Mouse (Mus musculus) forebrain, embryonic 13.5 days (tissue): ENCODE results near the gene Hoxd3. TPM values are rescaled to one million over a fixed set of nuclear protein-coding genes. Genes with fewer than 3 reads are reported as not detected.
A peak's percentile ranks its signal among the peaks of the same experiment; 100 is the strongest.

Experiments used
- ATAC-seq: fragments of 200-750 bp; cut with Nextera tagmentation; 2 replicates; pipeline ENCODE4 v1.8.0; 2017
- H3K27ac ChIP-seq: fragments of 300-500 bp; sonication (generic); 2 replicates; pipeline ENCODE4 v1.5.1; 2015; ENCODE audit warnings: inconsistent platforms, mild to moderate bottlenecking, moderate library complexity
- H3K27me3 ChIP-seq: fragments of 300-500 bp; sonication (generic); 2 replicates; pipeline ENCODE4 v1.6.1; 2015; ENCODE audit warnings: mild to moderate bottlenecking, inconsistent platforms
- H3K36me3 ChIP-seq: fragments of 300-500 bp; sonication (generic); 2 replicates; pipeline ENCODE4 v1.6.1; 2015; ENCODE audit warnings: mild to moderate bottlenecking, inconsistent platforms; ENCODE audit not compliant: poor library complexity, severe bottlenecking
- H3K4me1 ChIP-seq: fragments of 300-500 bp; sonication (generic); 2 replicates; pipeline ENCODE4 v1.6.1; 2015; ENCODE audit warnings: inconsistent platforms
- H3K4me2 ChIP-seq: fragments of 300-500 bp; sonication (generic); 2 replicates; pipeline ENCODE4 v1.6.1; 2015; ENCODE audit warnings: inconsistent platforms, mild to moderate bottlenecking, moderate library complexity
- H3K4me3 ChIP-seq: fragments of 300-500 bp; sonication (generic); 2 replicates; pipeline ENCODE4 v1.5.1; 2015; ENCODE audit warnings: mild to moderate bottlenecking, inconsistent platforms
- H3K9ac ChIP-seq: fragments of 300-500 bp; sonication (generic); 2 replicates; pipeline ENCODE4 v1.6.1; 2015; ENCODE audit warnings: mild to moderate bottlenecking, inconsistent platforms
- H3K9me3 ChIP-seq: fragments of 300-500 bp; sonication (generic); replicated peaks from 2 replicates; pipeline ENCODE4 v1.6.1; 2016; ENCODE audit warnings: inconsistent platforms
- WGBS: fragments of 180-500 bp; shearing (Covaris S2); methylation state at CpG from one replicate; pipeline ENCODE4 v1.1.7; 2015; 5-methylcytosine and 5-hydroxymethylcytosine counted together
- microRNA counts: library from miRNA; unstranded; fragments of <30 nt; microRNA quantifications from one replicate; lab custom pipeline; 2016
- microRNA-seq: library from miRNA; unstranded; fragments of <30 nt; microRNA quantifications from one replicate; pipeline ENCODE4, GENCODE M21; 2016
- polyA plus RNA-seq: library from polyadenylated mRNA; unstranded; fragments of >200 nt; fragmentation: Nextera tagmentation; extraction: Ambion mirVana; gene quantifications from 2 replicates; pipeline ENCODE4 v1.2.1, GENCODE M21; 2015

Gene Hoxd3
- polyA plus RNA-seq, 1 experiment from 2014 or later: not detected

GRCm38 (mm10) chr2:74777536-74778275 lies 66.0 kb downstream of the Hoxd3 start:
- H3K9me3 ChIP-seq: no peaks in the 10 kb centered on the region
- H3K27me3 ChIP-seq: peaks cover 10% of the 10 kb centered on the region; the same call in 1 of the 2 replicates
- no peak for ATAC-seq
- no peak overlapping the region for H3K4me3 ChIP-seq
- no peak overlapping the region for H3K4me2 ChIP-seq
- no peak overlapping the region for H3K27ac ChIP-seq
- WGBS: 66% methylated on average over 13 of the region's 13 CpGs
- H3K9ac ChIP-seq: no peak overlapping the region
- no peaks in the 10 kb centered on the region for H3K36me3 ChIP-seq
- no peaks in the 10 kb centered on the region for H3K4me1 ChIP-seq

GRCm38 (mm10) chr2:74781386-74781785 lies 69.7 kb downstream of the Hoxd3 start:
- 92% methylated on average over 5 of the region's 5 CpGs for WGBS
- Histone ChIP-seq H3K36me3 (no peaks in the 10 kb centered on the region), H3K4me2 (no peak overlapping the region), H3K27ac (no peak overlapping the region), H3K9me3 (no peaks in the 10 kb centered on the region), H3K4me3 (no peak overlapping the region), H3K9ac (no peak overlapping the region), H3K27me3 (peaks cover 9% of the 10 kb centered on the region; the same call in 1 of the 2 replicates), H3K4me1 (no peaks in the 10 kb centered on the region)
- ATAC-seq: no peak

- Histone ChIP-seq H3K4me3 (no peak overlapping the region), H3K9ac (no peak overlapping the region), H3K36me3 (no peaks in the 10 kb centered on the region), H3K27ac (no peak overlapping the region), H3K4me2 (no peak overlapping the region), H3K9me3 (no peaks in the 10 kb centered on the region), H3K27me3 (no peaks in the 10 kb centered on the region), H3K4me1 (no peaks in the 10 kb centered on the region)
- no peak for ATAC-seq
- 69% methylated on average over 7 of the region's 7 CpGs for WGBS
These were observed 83.8 kb downstream of the Hoxd3 start for GRCm38 (mm10) chr2:74795531-74795930.

MicroRNAs within 50 kb of the gene (microRNA counts, 519-probe panel; counts per million panel counts)
- microRNA mmu-miR-10b (lab: Ali Mortazavi, UCI): 177 counts per million, percentile 53 among the panel's probes with 10 or more counts

Small RNAs within 50 kb of the gene (microRNA-seq; reads per million reads assigned to microRNA genes)
- gene Gm44463: not detected
- 97.7 reads per million, percentile 50 among the genes with 10 or more reads in this experiment for gene Mir10b

Other genes with a start within 250 kb of the Hoxd3 start
- 50.3 and 54.0 TPM in 2 replicates for gene Lnpk, start 132.5 kb upstream of the Hoxd3 start, polyA plus RNA-seq
- not detected in 2 replicates for gene Evx2, start 52.4 kb upstream of the Hoxd3 start, polyA plus RNA-seq
- gene Hoxd13, start 43.6 kb upstream of the Hoxd3 start, polyA plus RNA-seq: not detected in 2 replicates
- gene Hoxd12, start 36.9 kb upstream of the Hoxd3 start, polyA plus RNA-seq: not detected in 2 replicates
- not detected in 2 replicates for gene Hoxd11, start 32.4 kb upstream of the Hoxd3 start, polyA plus RNA-seq
- gene Hoxd10, start 20.0 kb upstream of the Hoxd3 start, polyA plus RNA-seq: not detected in 2 replicates
- gene Hoxd9, start 14.2 kb upstream of the Hoxd3 start, polyA plus RNA-seq: not detected in 2 replicates
- gene Hoxd8, start 7.3 kb upstream of the Hoxd3 start, polyA plus RNA-seq: not detected in 2 replicates
- gene Hoxd4, start within 50 bp of the Hoxd3 start, polyA plus RNA-seq: not detected in 2 replicates
- gene Gm28230, start 14.8 kb downstream of the Hoxd3 start, polyA plus RNA-seq: not detected in 2 replicates
- gene Hoxd1, start 51.1 kb downstream of the Hoxd3 start, polyA plus RNA-seq: not detected in 2 replicates
- gene Mtx2, start 113.9 kb downstream of the Hoxd3 start, polyA plus RNA-seq: 116 and 136 TPM in 2 replicates